Mouse (Mus musculus): Measurements from ENCODE around the gene Gpc1. TPM values are rescaled to one million over a fixed set of nuclear protein-coding genes. Genes with fewer than 3 reads are reported as not detected.

Gene Gpc1
- total and polyA plus RNA-seq, 2 experiments from 2014 or later = 53.9 to 201 TPM

DNA sequence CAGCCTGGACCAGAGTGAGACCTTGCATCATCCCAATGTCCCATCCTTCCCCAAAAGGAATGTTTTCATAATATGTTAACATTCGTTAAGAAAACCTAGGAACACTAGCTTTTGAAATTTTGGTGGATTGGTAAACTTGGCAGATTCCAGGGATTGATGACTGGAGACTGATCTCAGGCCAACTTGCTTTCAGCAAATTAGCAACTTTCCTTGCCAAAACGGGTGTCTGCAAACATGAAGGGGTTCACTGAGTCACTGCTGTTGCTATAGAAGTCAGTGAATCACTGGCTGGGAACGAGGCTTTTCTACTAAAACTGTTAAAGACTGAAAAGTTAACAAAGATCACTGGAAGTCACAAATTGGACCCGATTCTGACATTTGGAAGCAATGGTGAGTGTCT, 72.2 kb downstream of the Gpc1 start:
- Histone ChIP-seq H3K36me3 (replicated peaks; ENCODE audit: control insufficient read depth, insufficient read depth, low read length) (no peaks in the 10 kb centered on the region), H3K4me2 (ENCODE audit: low read depth, low read length) (no peak overlapping the region), H3K4me3 (ENCODE audit: low read depth, low read length) (no peak overlapping the region), H3K27ac (ENCODE audit: low read depth) (no peak overlapping the region), H3K4me1 (ENCODE audit: control insufficient read depth, insufficient read depth) (peaks cover 7% of the 10 kb centered on the region), H3K27me3 (ENCODE audit: control insufficient read depth, insufficient read depth, low read length) (0 out of 2 replicates have a peak, but pooled peaks cover 6% of the 10 kb centered on the region), H3K9me3 (replicated peaks; ENCODE audit: control insufficient read depth, low read length) (no peaks in the 10 kb centered on the region), H3K9ac (replicated peaks; ENCODE audit: low read depth, low read length) (no peak overlapping the region)
- 64% methylated on average over 4 of the region's 4 CpGs for WGBS
- no peak for TF ChIP-seq CTCF (IDR thresholded peaks at IDR 0.05; ENCODE audit: low read depth)
- no peak for TF ChIP-seq EP300 (IDR thresholded peaks at IDR 0.05; ENCODE audit: low read depth)
- ATAC-seq (ENCODE audit: insufficient read depth, low read depth) = no peak
- DNase-seq (ENCODE audit: low spot score) = no peak

DNA sequence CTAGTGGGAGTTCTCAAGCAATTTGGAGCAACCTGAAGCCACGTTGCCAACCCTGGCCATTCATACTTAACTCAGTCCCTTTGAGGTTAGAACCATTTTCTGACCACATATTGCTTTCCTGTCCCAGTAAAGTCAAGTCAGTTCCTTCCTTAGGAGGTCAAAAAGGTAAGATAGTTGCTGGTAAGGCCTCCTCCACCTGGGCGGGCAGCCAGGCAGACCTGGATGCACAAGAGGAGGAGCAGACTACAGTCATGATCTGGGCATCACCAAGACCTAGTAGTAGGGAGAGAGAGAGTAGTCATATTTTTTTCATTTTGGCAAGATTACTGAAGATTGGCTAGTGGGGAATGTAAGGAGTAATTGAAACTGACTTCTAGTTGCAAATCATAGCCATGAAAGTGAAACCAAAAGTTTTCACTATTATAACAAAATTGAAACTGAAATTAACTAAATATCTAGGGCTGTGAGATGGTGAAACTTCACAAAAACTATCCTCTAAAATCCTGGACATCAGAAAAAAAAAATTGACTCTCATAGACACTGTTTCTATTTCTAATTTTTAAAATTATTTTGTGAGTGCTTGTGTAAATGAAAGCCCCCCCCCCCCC, 74.4 kb downstream of the Gpc1 start:
- no peak for ATAC-seq (ENCODE audit: insufficient read depth, low read depth)
- Histone ChIP-seq H3K27ac (ENCODE audit: low read depth) (no peak overlapping the region), H3K9me3 (replicated peaks; ENCODE audit: control insufficient read depth, low read length) (no peaks in the 10 kb centered on the region), H3K27me3 (ENCODE audit: control insufficient read depth, insufficient read depth, low read length) (0 out of 2 replicates have a peak, but pooled peaks cover 6% of the 10 kb centered on the region), H3K9ac (replicated peaks; ENCODE audit: low read depth, low read length) (no peak overlapping the region), H3K4me1 (ENCODE audit: control insufficient read depth, insufficient read depth) (peaks cover 16% of the 10 kb centered on the region), H3K36me3 (replicated peaks; ENCODE audit: control insufficient read depth, insufficient read depth, low read length) (no peaks in the 10 kb centered on the region), H3K4me3 (ENCODE audit: low read depth, low read length) (no peak overlapping the region), H3K4me2 (ENCODE audit: low read depth, low read length) (no peak overlapping the region)
- TF ChIP-seq EP300 (IDR thresholded peaks at IDR 0.05; ENCODE audit: low read depth) (no peak), CTCF (IDR thresholded peaks at IDR 0.05; ENCODE audit: low read depth) (no peak)
- 85% methylated on average over 2 of the region's 2 CpGs for WGBS
- DNase-seq (ENCODE audit: low spot score) = no peak

DNA sequence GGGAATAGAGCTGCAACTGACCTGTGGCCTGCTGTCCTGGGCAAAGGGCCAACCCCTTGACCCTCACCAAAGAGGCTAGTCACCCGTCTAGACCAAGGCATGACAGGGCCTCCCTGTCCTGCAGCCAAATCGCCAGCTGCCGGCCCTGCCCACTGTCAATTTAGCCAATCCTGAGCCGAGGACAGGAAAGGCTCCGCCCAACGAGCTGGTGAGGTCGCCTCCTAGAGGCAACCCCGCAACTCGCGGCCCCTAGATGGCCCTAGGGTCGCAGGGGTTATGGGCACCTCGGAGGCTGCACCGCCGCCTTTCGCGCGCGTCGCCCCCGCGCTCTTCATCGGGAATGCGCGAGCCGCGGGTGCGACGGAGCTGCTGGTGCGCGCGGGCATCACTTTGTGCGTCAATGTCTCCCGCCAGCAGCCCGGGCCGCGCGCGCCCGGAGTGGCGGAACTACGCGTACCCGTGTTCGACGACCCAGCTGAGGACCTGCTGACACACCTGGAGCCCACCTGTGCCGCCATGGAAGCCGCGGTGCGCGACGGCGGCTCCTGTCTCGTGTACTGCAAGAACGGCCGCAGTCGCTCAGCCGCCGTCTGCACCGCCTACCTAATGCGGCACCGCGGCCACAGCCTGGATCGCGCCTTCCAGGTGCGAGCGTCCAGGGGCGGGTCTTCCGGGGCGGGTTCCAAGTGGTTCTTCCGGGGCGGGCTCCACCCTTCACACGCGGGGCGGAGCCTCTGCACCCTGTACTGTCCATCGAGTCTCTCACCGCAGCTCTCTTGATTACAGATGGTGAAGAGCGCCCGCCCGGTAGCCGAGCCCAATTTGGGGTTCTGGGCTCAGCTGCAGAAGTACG, 75.6 kb downstream of the Gpc1 start, which contains the start of gene Dusp28:
Gene Dusp28 (plus strand): TSS at position 203 of the 853 bp plus-strand sequence.
- no peaks in the 10 kb centered on the region for H3K36me3 ChIP-seq (replicated peaks; ENCODE audit: control insufficient read depth, insufficient read depth, low read length)
- TF ChIP-seq EP300 (IDR thresholded peaks at IDR 0.05; ENCODE audit: low read depth) = 0 out of 2 replicates have a peak, but pooled peaks have one; percentile 38
- peak; percentile 58 for TF ChIP-seq CTCF (IDR thresholded peaks at IDR 0.05; ENCODE audit: low read depth)
- peak within 1 kb of the TSS; percentile 86 for H3K4me2 ChIP-seq (ENCODE audit: low read depth, low read length)
- peak within 1 kb of the TSS; percentile 61 for H3K9ac ChIP-seq (replicated peaks; ENCODE audit: low read depth, low read length)
- peak; percentile 86 for ATAC-seq (ENCODE audit: insufficient read depth, low read depth)
- peak within 1 kb of the TSS; percentile 88 for H3K27ac ChIP-seq (ENCODE audit: low read depth)
- 0 out of 2 replicates have a peak, but pooled peaks cover 2% of the 10 kb centered on the region for H3K27me3 ChIP-seq (ENCODE audit: control insufficient read depth, insufficient read depth, low read length)
- no peaks in the 10 kb centered on the region for H3K9me3 ChIP-seq (replicated peaks; ENCODE audit: control insufficient read depth, low read length)
- under 1% methylated on average over 81 of the region's 81 CpGs for whole genome bisulfite sequencing
- peaks cover 23% of the 10 kb centered on the region for H3K4me1 ChIP-seq (ENCODE audit: control insufficient read depth, insufficient read depth)
- peak within 1 kb of the TSS; percentile 71 for H3K4me3 ChIP-seq (ENCODE audit: low read depth, low read length)
- DNase-seq (ENCODE audit: low spot score) = peak; percentile 76

DNA sequence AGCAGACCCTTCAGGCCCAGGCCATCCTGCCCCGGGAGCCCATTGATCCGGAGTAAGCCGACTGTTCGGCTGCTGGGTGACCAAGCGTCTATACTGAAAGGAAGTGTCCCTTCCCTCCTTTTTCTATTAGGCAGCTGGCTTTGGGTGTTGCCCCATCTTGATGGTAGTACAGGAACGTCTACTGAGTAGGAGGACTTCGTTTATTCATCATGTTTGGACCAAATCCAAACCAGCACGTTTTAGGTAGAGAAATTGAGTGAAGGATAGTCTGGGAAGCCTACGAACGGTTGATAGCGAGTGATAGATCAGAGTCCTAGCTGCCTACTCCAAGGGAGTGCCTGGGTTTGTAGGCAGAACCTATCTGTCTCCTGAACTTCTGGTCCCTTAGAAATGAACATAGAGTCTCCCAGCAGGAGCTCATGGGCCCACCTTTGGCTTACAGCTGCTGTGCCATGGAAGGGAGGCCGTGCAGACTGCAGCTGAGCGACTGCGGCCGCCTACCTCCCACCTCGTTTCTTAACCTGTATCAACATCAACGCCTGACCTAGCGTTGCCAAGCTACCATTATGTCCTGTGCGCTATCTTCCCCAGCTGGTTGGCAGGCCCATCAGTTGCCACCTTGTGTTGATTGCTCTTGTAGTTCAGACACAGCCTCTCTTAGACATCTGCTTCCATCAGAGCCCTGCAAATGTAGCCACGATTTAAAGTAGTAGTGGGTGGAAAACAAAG, 76.4 kb downstream of the Gpc1 start:
- Histone ChIP-seq H3K27ac (ENCODE audit: low read depth) (peak overlapping the region; percentile 88), H3K4me3 (ENCODE audit: low read depth, low read length) (peak overlapping the region; percentile 71)

DNA sequence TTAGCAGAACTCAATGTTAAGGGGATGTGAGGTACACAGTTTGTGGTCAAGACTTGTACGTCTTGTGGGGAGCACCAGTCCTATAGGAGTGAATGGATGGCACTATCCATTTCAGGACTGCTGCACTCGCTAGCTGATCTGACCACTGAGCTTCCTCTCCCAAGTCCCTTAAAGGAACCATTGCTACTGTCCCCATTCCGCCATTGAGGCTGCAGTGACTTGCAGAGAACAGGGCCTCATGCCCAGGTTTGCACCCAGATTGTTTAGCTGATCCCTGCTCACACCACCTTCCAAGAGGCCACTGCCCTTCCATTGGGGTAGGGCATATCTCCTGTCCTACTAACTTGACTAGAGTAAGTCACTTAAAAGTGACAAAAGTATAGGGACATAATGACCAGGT, 77.2 kb downstream of the Gpc1 start:
- Histone ChIP-seq H3K27ac (ENCODE audit: low read depth) (no peak overlapping the region), H3K27me3 (ENCODE audit: control insufficient read depth, insufficient read depth, low read length) (no peaks in the 10 kb centered on the region), H3K4me2 (ENCODE audit: low read depth, low read length) (no peak overlapping the region), H3K9ac (replicated peaks; ENCODE audit: low read depth, low read length) (no peak overlapping the region), H3K9me3 (replicated peaks; ENCODE audit: control insufficient read depth, low read length) (no peaks in the 10 kb centered on the region), H3K4me1 (ENCODE audit: control insufficient read depth, insufficient read depth) (peaks cover 26% of the 10 kb centered on the region), H3K4me3 (ENCODE audit: low read depth, low read length) (no peak overlapping the region), H3K36me3 (replicated peaks; ENCODE audit: control insufficient read depth, insufficient read depth, low read length) (peaks cover 4% of the 10 kb centered on the region; the same call in 1 of the 2 replicates)
- ATAC-seq (ENCODE audit: insufficient read depth, low read depth) (no peak), DNase-seq (ENCODE audit: low spot score) (no peak)
- WGBS = 91% methylated on average over 3 of the region's 3 CpGs
- TF ChIP-seq EP300 (IDR thresholded peaks at IDR 0.05; ENCODE audit: low read depth) (no peak), CTCF (IDR thresholded peaks at IDR 0.05; ENCODE audit: low read depth) (no peak)

More for the DNA sequence above, 76.4 kb downstream of the Gpc1 start:
- ATAC-seq (ENCODE audit: insufficient read depth, low read depth) (no peak), DNase-seq (ENCODE audit: low spot score) (no peak)
- H3K9me3 ChIP-seq (replicated peaks; ENCODE audit: control insufficient read depth, low read length) = no peaks in the 10 kb centered on the region
- 40% methylated on average over 20 of the region's 20 CpGs for WGBS
- H3K4me2 ChIP-seq (ENCODE audit: low read depth, low read length) = peak overlapping the region; percentile 86
- peaks cover 1% of the 10 kb centered on the region; the same call in 1 of the 2 replicates for H3K36me3 ChIP-seq (replicated peaks; ENCODE audit: control insufficient read depth, insufficient read depth, low read length)
- H3K9ac ChIP-seq (replicated peaks; ENCODE audit: low read depth, low read length) = peak overlapping the region; percentile 61
- H3K27me3 ChIP-seq (ENCODE audit: control insufficient read depth, insufficient read depth, low read length) = no peaks in the 10 kb centered on the region
- TF ChIP-seq EP300 (IDR thresholded peaks at IDR 0.05; ENCODE audit: low read depth) = no peak
- TF ChIP-seq CTCF (IDR thresholded peaks at IDR 0.05; ENCODE audit: low read depth) = no peak
- peaks cover 27% of the 10 kb centered on the region for H3K4me1 ChIP-seq (ENCODE audit: control insufficient read depth, insufficient read depth)
